Mouse (Mus musculus) neutrophil, adult 5-6 weeks (primary cell): ENCODE results near the gene Slc25a26. TPM values are rescaled to one million over a fixed set of nuclear protein-coding genes. Genes with fewer than 3 reads are reported as not detected.

Experiments
- ATAC-seq: fragments of 151-379, 151-347 bp; 2 replicates; pipeline ENCODE4 v1.8.0; 2017; ENCODE audit warnings: mild to moderate bottlenecking, moderate TSS enrichment; ENCODE audit not compliant: insufficient number of reproducible peaks, poor library complexity, low FRiP score, severe bottlenecking; ENCODE audit errors: extremely low read depth
- total RNA-seq: library from RNA; stranded (forward); fragments of 200-1000 nt; gene quantifications from 2 replicates; pipeline ENCODE4 v1.2.3, GENCODE M21; 2017

Slc25a26 gene
- total RNA-seq, 1 experiment from 2014 or later, result 4.4 TPM

DNA sequence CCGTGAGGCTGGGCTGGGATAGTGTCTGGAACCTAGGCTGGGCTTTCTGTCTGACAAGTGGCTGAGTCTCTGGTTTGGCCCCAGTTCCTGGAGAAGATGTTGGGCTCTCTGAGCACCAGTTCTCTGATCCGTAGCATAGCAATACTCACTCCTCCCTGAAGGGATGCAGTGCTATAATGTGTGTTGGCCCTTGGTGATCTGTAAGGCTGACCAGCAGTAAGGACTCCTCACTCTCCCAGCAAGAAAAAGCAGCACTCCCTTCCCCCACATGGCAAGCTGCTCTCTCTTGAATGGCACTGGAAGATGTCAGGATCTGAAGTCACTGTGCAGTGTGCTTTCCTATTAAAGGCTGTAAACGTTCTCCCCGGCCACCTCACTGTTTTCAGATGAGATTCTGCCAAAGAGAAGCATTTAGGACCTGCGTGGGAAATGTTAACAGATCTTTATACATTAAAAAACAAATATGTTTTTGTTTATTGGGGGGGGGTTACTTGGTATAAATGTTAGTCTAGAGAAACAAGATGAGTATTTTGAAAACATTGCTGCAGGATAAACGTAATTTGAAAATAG lies 94.0 kb downstream of the Slc25a26 start:
- no peak for ATAC-seq

DNA sequence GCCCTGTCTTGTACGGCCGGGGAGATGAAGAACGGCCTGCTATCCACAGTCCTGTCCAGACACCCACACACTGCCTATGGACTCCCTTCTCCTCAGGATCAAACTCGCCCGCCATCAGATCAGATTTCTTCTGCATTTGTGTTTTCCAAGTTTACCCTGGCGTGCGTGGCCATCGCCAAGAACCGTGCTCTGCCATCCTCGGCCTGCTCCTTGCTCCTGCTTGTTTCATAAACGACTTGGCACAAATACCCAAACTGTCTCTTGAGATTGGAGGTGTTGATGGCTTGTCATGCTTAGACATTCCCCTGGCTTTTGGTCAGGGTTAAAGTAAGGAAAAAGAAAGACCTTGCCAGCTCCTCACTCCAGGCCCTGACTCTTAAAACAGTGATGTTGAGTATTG lies 94.6 kb downstream of the Slc25a26 start:
- no peak for ATAC-seq

DNA sequence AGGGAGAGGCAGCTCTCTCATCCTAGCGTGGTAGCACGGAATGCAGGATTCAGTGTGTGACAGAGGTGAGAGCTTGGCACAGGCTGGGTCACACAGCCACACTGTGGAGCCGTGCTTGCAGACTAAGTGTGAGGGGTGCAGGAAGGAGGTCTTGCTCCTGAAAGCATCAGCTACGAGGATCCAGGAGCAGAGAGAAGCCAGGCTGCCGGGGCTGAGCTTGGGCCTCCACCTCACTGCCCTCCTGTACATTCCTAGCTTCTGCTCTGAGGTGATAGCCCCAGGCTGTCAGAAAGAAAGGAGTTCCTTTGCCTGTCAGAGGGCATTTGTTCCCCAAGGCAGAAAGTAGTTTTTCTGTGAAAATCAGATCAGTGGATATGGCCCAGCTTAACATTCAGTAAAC lies 95.1 kb downstream of the Slc25a26 start:
- no peak for ATAC-seq

DNA sequence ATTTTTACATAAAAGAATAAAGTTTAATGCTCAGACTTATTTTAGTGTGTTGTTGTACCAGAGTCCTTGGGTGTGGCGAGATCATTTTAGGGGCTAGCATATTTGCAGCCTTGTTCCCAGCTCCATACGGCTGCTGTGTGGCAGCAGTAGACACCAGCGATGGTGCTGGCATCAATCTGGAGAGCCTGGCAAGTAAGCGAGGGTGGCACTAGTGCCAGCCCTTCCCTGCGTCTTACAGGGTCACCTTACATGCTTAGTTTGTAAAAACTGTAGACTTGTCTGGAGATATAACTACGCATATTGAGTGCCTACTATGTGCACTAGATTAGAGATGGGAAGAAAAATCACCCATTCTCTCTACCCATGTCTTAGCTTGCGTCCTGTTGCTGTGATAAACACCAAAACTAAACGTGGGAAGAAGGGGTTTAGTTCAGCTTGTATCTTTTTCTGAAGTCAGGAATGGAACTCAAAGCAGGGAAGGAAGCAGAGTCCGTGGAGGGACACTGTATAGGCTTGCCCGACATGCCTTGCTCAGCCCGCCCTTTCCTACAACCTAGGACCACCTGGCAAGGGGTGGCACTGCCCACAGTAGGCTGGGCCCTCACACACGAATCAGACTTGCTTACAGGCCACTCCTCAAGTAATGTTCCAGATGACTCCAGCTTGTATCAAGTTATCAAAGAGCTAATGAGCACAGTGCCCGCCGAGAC lies 96.1 kb downstream of the Slc25a26 start:
- no peak for ATAC-seq

DNA sequence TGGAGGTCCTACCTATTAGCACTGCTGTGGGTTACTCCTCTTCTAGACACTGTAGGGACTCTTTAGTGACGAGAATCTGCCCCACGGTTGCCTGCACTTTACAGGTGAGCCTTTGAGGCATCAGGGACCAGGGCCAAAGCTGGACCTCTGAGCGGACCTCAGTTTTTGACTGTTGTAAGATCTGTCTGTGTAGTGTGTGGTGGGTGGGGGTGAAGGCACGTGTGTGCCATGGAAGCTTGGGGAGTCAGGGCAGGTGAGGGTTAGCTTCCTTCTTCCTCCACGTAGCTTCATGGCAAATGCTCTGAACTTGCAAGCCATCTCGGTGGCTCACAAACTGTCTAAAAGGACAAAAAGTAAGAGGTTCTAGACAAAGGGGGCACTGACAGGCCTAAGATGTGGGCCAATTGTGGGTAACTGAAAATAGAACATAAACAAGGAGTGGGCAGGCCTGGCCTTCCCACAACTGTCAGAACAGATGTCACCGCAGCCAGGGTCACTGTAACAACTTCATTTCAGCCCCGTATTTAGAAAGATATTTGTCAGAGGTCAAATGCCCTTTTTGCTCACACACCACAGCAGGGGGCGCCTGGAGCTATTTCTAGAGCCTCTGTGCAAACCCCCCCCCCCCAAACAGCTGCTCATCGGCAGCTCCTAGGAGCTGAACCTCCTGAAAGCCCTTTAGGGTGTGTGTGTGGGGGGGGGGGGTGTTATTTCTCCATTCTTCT lies 96.8 kb downstream of the Slc25a26 start:
- no peak for ATAC-seq

DNA sequence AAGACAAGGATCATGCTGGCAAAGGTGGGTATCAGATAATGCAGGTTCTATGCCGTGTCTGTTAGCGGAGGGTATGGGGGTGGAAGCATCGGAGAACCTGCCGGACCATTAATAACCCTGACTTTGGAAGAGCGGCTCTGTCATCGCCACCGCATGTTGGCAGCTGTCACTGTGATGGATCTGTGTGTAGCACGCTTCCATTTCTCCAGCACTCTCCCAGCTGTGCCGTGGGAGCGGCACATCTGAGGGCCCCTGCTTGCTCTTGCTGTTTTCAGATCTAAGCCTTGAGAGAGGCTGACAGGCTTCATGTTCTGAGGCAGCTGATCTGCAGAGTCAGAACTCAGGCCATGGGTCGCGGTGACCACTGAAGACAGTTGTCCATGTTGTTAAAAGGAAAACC lies 98.3 kb downstream of the Slc25a26 start:
- no peak for ATAC-seq

DNA sequence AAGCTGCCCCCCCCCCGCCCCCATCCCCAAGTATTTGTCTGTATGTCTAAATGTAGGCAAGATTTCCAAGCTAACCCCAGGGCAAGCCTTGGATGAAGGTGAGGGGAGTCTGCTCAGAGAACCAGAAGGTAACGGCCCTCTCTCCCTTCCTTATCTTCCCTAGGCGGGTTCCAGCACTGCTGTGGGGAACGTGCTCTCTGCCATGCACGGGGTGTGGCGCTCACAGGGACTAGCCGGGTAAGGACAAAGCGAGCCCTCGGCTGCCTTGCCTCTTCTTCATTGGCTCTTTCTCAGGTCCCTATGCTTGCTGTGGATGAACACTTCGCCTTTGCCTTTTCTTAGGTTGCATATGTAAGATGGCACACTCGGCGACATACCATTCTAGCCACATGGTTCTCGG lies 98.9 kb downstream of the Slc25a26 start:
- no peak for ATAC-seq

DNA sequence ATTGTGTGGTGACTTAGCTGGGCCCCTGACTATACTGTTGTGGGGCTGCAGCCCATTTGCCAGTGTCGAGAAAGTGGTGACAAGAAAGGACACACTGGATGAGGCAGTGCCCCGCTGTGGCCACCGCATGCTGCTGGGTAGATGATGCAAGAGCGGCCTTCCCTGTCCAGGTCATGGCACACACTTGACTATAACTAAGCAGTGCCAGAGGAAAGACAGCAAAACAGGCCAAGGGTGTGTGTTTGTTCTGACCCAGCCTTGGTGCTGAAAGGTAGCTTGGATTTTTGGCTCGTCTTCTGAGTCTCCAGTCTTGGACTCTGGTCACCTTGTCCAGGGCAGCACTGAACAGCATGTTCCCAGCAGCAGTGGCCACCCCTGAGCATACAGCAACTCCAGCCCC lies 101.0 kb downstream of the Slc25a26 start:
- ATAC-seq, result 0 out of 2 replicates have a peak, but pooled peaks have one; percentile 6

DNA sequence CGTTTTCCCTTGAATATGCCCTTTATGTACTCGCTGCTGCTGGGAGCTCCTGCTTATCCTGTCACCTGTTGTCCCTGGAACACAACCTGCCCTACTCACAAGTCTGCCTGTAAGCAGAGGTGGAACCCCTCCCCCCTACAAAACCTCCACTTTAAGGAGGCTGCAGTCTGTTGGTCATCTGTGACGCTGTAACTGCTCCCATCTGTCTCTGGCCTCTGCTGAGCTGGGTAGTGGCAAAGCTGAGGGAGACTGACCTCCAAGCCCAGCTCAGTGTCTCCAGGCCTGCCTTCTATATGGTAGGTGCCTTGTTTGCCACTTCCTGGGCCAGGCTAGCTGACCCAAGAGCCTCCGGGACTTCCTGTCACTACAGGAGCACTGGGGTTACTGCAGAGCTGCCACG lies 101.7 kb downstream of the Slc25a26 start:
- ATAC-seq, result peak; percentile 9; the same call in 1 of the 2 replicates

DNA sequence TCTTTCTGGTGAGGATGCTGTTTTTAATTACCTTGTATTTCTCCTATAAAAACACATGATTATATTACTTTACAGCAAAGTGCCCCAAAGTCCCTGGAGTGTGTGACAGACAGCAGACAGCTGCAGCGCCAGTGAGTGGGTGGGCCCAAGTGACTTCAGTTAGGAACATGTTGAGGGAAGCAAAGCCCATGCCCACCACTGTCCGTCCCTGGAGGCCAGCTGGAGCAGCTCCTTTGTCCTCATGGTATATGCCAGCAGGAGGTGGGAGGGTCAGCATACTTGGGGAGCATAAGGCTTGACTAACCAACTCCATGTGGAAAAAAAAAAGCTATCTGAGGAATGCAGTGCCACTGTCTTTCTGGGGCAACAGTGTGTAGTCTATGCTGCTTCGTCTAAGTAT lies 103.9 kb downstream of the Slc25a26 start:
- ATAC-seq, result no peak

DNA sequence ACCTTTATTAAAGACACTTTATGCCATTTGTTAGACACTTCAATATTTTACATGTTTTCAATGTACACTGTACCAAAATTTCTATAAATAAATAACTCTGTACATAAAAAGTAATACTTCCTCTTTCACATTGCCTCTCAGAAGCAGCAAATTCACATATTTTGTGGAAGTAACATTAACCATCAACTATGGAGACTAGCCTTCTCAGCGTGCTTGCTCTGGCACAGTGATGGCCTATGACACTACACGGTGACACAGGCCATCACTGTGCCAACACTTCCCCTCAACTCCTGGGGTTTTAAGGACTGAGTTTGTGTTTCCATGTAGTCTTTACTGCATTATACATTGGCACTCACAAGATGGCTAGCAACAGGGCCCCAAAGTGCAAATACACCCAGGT lies 104.4 kb downstream of the Slc25a26 start:
- peak; percentile 38; the same call in 1 of the 2 replicates for ATAC-seq

DNA sequence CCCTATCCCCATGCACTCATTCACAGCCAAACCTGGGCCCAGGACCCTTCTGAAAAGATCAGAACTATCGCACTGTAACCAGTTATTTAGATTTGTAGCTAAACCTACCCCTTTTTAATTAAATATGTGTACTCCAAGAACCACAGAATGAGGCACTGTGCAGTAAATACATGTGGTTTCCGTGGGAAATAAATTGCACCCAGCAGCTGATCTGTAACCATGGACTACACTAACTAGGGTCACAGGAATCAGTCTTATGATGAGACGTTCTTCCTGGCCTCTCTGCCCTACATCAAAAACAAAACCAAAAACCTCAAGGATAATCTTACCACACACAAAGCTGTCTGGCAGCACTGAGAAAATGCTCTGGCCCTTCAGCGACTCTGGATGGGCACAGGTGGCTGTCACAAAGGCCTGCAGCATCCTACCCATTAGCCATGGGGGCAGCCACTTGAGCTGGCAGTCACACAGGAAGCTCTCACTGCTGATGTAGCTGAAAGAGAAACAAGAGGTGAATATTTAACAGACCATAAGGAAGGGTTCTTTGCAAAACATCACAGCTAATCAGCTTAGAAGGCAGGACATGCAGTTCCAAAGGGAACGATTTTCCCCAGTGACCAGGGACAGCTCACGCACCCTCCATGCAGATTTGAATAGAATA lies 113.2 kb downstream of the Slc25a26 start:
- ATAC-seq, result no peak

DNA sequence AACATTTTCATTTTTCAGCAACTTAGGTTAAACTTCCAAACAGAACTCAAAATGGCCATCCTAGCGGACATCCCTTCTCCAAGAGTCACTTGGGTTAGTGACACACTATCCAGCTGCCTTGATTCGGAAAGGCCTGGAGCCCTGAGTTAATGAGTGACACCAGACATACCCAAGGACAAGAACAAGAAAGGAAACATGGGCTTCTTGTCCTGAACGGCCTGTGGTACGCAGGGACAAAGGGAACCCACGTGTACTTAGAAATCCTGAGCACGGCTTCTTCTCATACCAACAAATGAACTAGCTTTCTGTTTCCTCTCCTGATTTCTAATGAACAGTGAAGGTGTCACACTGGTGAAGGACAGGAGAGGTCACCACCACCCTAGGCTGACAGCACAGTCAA lies 114.2 kb downstream of the Slc25a26 start:
- no peak for ATAC-seq

DNA sequence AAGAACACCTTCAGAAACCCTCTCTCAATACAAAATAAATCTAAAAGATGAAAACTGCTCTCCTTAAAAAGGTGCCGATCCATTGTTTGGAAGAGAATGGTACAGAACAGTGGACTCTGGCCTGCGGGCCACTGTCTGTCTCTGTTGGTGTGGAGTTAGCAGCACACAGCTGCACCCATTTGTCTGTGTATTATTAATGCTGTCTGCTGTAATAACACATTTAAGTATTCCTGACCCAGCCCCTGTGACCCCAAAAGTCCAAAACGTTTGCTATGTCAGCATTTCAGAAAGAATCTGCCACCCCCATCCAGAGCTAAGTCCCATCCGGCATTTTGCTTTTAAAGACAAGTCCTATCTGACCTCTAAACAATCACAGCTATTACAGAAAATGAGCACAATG lies 115.8 kb downstream of the Slc25a26 start:
- no peak for ATAC-seq

DNA sequence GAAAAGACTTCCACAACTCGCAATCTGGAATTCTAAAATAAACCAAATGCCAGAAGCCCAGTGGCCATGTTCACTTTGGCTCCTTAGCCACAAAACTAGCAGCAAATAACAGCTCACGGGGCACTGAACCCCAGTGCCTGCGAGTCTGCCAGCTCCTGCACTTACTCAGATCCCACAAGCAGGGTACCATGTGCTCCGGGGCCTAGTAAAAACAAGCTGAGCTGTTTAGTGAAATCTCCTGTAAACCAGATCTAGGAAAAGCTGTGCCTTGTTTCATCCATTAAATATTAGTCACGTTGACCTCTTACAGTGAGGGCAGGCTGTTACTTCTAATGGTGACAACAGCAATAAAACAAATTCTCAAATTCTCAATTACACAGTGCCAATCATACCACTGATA lies 118.5 kb downstream of the Slc25a26 start:
- no peak for ATAC-seq

DNA sequence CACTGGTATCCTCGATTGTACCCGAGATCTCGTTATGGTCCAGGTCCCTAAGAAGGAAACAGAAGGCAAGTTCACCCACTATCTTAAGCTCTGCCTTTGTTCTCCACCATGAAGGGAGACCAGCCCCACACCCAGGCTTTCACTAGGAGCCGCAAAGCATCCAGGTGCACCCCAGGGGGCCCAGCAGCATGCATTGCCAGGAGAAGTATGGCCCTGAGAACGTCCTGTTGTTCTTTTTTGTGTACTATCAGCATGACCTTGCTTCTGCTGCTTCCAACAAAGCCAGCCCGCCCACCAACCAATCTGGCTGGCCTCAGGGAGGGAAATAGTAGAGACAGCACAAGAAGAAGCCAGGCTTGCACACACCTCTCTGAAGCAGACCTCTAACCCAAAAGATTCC lies 120.2 kb downstream of the Slc25a26 start:
- no peak for ATAC-seq

DNA sequence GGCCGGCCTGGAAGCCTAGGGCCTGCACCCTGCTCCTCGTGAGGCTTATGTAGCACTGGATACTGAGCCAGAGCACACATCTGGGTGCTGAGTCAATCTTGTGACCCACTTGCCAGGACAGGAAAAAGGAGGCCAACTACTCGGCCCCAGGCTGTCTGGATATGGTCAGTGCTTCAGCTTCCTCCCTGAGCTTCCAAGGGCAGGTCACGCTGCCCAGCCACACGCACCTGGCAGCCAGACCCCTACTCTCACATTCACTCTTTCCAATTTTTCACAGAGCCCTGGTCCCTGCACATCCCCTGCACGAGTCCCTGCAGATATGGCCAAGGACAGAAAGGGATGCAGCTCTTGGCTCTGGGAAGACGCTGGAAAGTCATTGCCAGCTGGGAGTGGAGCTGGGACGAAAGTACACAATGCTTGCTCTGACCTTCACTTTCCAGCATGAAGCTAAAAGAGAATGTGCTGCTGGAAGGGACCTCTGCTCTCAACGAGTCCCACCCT lies 120.7 kb downstream of the Slc25a26 start:
- ATAC-seq, result no peak

DNA sequence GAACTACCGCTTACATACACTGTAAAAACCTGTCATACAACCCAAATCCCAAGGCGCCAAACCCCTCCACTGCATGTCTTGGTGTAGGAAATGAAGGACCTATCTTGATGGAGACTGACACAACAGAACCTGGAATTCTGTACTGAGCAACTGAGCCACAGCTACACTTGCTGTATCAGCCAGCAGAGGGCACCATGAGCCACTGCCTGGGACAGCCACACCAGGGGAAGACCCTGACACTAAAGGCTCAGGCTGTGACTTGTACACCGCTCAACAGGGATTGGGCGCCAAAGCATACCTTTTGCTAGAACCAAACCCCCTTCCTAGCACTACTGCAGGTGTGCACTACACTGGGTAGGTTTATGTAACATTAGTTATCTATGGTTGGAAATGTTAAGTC lies 122.9 kb downstream of the Slc25a26 start:
- ATAC-seq, result peak; percentile 40

DNA sequence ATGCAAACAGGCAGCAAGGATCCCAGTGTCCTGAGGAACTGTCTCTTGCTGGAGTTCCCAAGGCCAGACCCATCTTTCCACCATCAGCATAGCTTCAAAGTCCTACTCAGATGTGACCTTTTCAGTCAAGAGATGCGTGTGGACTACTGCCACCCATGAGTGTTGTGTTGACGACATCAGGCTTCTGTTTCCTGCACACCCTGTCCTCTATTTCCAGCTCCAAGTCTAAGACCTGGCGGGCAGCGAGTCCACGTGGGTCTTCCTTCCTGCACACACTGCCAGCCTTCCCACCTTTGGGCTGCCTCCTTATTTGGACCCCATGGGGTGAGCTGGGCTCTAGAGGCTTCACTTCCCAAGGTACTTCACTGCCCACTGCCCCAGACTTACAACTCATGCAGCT lies 124.4 kb downstream of the Slc25a26 start:
- ATAC-seq, result no peak

DNA sequence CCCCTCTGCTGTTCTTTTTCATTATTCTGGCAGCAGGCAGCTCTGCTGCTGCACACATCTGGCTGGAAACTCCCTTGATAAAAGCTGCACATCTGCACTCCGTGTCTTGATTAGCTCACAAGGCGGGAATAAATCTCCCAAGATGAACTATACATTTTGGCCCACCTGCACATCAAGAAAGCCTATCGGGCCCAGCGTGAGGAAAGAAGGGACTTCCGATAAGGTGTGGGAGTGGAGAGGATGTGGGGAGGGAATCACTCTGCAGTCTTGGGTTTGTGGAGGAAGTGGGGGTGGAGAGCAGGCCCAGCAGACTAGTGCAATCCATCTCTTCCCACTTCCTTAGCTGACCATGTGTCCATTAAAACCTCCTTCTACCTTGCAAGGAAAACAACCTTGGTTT lies 125.8 kb downstream of the Slc25a26 start:
- ATAC-seq, result no peak
